Mouse (Mus musculus) limb, embryonic 12.5 days (tissue): ENCODE results near the gene Mybbp1a. TPM values are rescaled to one million over a fixed set of nuclear protein-coding genes. Genes with fewer than 3 reads are reported as not detected.

ENCODE experiments used
- ATAC-seq: fragments of 200-750 bp; cut with Nextera tagmentation; 2 replicates; pipeline ENCODE4 v1.8.0; 2017; ENCODE audit warnings: low read depth, moderate TSS enrichment; ENCODE audit not compliant: insufficient number of reproducible peaks, insufficient read depth, low FRiP score, low TSS enrichment
- H3K27ac ChIP-seq: fragments of 300-500 bp; sonication (generic); 2 replicates; pipeline ENCODE4 v1.5.1; 2016; ENCODE audit warnings: mild to moderate bottlenecking, moderate library complexity
- H3K27me3 ChIP-seq: fragments of 300-500 bp; sonication (generic); 2 replicates; pipeline ENCODE4 v1.6.1; 2016; ENCODE audit warnings: mild to moderate bottlenecking, moderate library complexity
- H3K36me3 ChIP-seq: fragments of 300-500 bp; sonication (generic); 2 replicates; pipeline ENCODE4 v1.6.1; 2016; ENCODE audit warnings: mild to moderate bottlenecking, moderate library complexity
- H3K4me1 ChIP-seq: fragments of 300-500 bp; sonication (generic); replicated peaks from 2 replicates; pipeline ENCODE4 v1.6.1; 2016
- H3K4me2 ChIP-seq: fragments of 300-500 bp; sonication (generic); 2 replicates; pipeline ENCODE4 v1.6.1; 2016; ENCODE audit warnings: mild to moderate bottlenecking, moderate library complexity
- H3K4me3 ChIP-seq: fragments of 300-500 bp; sonication (generic); replicated peaks from 2 replicates; pipeline ENCODE4 v1.5.1; 2016; ENCODE audit warnings: mild to moderate bottlenecking
- H3K9ac ChIP-seq: fragments of 300-500 bp; sonication (generic); replicated peaks from 2 replicates; pipeline ENCODE4 v1.6.1; 2016; ENCODE audit warnings: mild to moderate bottlenecking, moderate library complexity
- H3K9me3 ChIP-seq: fragments of 300-500 bp; sonication (generic); 2 replicates; pipeline ENCODE4 v1.6.1; 2016; ENCODE audit warnings: mild to moderate bottlenecking, moderate library complexity
- WGBS: fragments of 180-500 bp; shearing (Covaris S2); methylation state at CpG from one replicate; pipeline ENCODE4 v1.1.7; 2016; 5-methylcytosine and 5-hydroxymethylcytosine counted together
- polyA plus RNA-seq: library from polyadenylated mRNA; unstranded; fragments of >200 nt; fragmentation: Nextera tagmentation; extraction: Ambion mirVana; gene quantifications from 2 replicates; pipeline ENCODE4 v1.2.1, GENCODE M21; 2016

The Mybbp1a gene
- polyA plus RNA-seq, 1 experiment from 2014 or later = 176 TPM

DNA sequence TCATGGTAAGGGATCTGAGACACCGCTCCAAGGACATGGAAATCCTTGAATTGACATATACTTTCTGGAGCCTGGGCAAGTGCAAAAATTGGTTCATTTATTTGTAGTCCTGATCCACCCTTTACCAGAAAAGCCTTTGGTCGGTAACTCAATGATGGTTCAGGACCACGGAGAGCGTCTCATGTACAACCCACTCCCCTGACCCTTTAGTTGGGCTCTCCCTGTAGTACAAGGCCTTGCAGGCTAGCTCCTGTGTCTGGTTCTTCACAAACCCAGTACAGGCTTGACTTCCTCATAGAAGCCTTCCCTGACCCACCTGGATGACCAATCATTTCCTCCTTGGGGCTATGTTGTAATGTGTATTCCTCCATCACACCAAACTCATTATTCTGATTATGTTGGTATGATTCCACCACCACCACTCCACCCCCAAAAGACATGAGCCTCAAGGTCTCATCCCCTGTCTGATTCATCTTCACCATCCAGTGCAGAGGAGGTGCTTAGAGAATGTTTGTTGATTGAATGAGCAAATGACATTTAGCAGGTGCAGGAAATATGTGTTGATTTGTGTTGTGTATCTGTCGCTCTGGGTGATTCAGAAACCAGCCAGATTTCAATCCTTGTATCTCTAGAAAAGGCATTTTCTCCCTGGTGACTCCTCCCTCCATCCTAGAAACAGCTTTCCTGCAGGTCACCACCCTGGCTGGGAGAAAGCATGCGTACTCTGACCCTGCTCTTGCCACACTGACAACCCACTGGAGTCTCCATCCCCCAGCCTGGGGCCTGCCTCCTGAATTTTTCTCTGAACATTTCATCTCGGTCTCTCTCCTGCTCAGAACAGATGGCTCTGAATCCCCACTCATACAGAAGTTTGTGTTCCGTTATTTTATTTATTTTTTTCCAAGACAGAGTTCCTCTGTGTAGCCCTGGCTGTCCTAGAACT is 53.2 kb downstream of the Mybbp1a start:
- H3K27me3 ChIP-seq = peaks cover 32% of the 10 kb centered on the region
- 51% methylated on average over 8 of the region's 8 CpGs for WGBS
- H3K4me2 ChIP-seq = no peak overlapping the region
- no peak overlapping the region for H3K27ac ChIP-seq
- no peaks in the 10 kb centered on the region for H3K36me3 ChIP-seq
- H3K9ac ChIP-seq = no peak overlapping the region
- H3K4me3 ChIP-seq = no peak overlapping the region
- H3K4me1 ChIP-seq = peaks cover 6% of the 10 kb centered on the region
- no peaks in the 10 kb centered on the region for H3K9me3 ChIP-seq
- no peak for ATAC-seq

- H3K27me3 ChIP-seq = peaks cover 18% of the 10 kb centered on the region
- H3K4me2 ChIP-seq = no peak overlapping the region
- H3K36me3 ChIP-seq = no peaks in the 10 kb centered on the region
- H3K9ac ChIP-seq = no peak overlapping the region
- H3K4me3 ChIP-seq = no peak overlapping the region
- H3K9me3 ChIP-seq = no peaks in the 10 kb centered on the region
- no peak for ATAC-seq
- H3K27ac ChIP-seq = no peak overlapping the region
- H3K4me1 ChIP-seq = 0 out of 2 replicates have a peak, but pooled peaks cover 8% of the 10 kb centered on the region
- 39% methylated on average over 3 of the region's 3 CpGs for WGBS
These were observed 54.9 kb downstream of the Mybbp1a start for GRCm38 (mm10) chr11:72496066-72496465.

DNA sequence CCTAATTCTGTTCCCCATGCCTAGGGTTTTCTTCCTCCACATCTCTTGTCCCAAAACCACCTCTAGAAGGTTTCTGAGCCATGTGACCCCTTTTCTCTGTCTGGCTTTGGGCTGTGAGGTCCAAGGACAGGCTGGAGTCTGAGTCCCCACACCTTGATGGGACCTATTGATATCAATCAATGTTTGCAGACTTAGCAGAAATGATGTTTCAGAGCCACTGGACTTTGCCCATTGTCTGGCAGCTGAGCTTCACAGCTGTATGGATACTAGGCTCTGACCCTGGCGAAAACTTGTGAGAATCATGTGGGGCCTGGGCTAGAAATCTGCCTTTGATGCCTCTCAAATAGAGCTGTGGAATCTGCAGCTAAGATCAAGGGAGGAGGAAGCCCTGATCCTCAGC is 55.6 kb downstream of the Mybbp1a start:
- Histone ChIP-seq H3K4me3 (no peak overlapping the region), H3K27me3 (peaks cover 14% of the 10 kb centered on the region), H3K4me1 (peaks cover 15% of the 10 kb centered on the region), H3K9me3 (no peaks in the 10 kb centered on the region), H3K27ac (no peak overlapping the region), H3K36me3 (no peaks in the 10 kb centered on the region), H3K9ac (no peak overlapping the region), H3K4me2 (no peak overlapping the region)
- ATAC-seq = no peak
- 41% methylated on average over 1 of the region's 1 CpGs for WGBS

GRCm38 (mm10) chr11:72497367-72497766 is 56.2 kb downstream of the Mybbp1a start:
- Histone ChIP-seq H3K9ac (no peak overlapping the region), H3K4me2 (no peak overlapping the region), H3K9me3 (no peaks in the 10 kb centered on the region), H3K4me1 (peaks cover 21% of the 10 kb centered on the region), H3K36me3 (no peaks in the 10 kb centered on the region), H3K27ac (no peak overlapping the region), H3K27me3 (peaks cover 16% of the 10 kb centered on the region), H3K4me3 (no peak overlapping the region)
- 19% methylated on average over 4 of the region's 4 CpGs for WGBS
- no peak for ATAC-seq

DNA sequence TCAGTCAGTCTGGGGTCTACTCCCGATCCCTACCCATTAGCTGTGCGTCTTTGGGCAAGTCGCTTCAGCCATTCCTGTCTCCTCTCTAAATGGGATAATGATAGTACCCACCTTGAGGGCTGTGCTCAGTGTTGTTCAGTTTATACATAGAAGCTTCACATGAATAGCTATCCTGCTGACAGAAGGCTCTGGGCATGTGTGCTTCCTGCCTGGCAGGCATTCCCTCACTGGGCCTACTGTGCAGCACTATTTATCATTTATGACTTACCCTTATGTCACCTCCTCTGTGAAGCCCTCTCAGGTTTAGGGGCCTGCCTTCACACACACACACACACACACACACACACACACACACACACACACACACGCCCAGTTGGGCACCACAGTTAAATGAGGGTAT is 59.0 kb downstream of the Mybbp1a start:
- 85% methylated on average over 4 of the region's 4 CpGs for WGBS
- ATAC-seq = no peak
- peaks cover 36% of the 10 kb centered on the region for H3K4me1 ChIP-seq
- no peaks in the 10 kb centered on the region for H3K9me3 ChIP-seq
- H3K4me3 ChIP-seq = no peak overlapping the region
- H3K27me3 ChIP-seq = peaks cover 21% of the 10 kb centered on the region
- H3K9ac ChIP-seq = no peak overlapping the region
- no peak overlapping the region for H3K27ac ChIP-seq
- H3K4me2 ChIP-seq = no peak overlapping the region
- H3K36me3 ChIP-seq = no peaks in the 10 kb centered on the region

Other genes starting within 250 kb of the Mybbp1a start
- gene Gm43951, start 234.5 kb upstream of the Mybbp1a start, polyA plus RNA-seq = 0.81 and 1.1 TPM in 2 replicates
- 17.1 and 21.5 TPM in 2 replicates for gene 4933427D14Rik, start 233.9 kb upstream of the Mybbp1a start, polyA plus RNA-seq
- 200 and 201 TPM in 2 replicates for gene Txndc17, start 233.8 kb upstream of the Mybbp1a start, polyA plus RNA-seq
- 48.2 and 48.8 TPM in 2 replicates for gene Med31, start 225.8 kb upstream of the Mybbp1a start, polyA plus RNA-seq
- gene Slc13a5, start 174.1 kb upstream of the Mybbp1a start, polyA plus RNA-seq = 0.27 TPM in 1 of 2 replicates, not detected in the other
- 1.6 and 1.9 TPM in 2 replicates for gene Xaf1, start 139.7 kb upstream of the Mybbp1a start, polyA plus RNA-seq
- gene Fbxo39, start 126.9 kb upstream of the Mybbp1a start, polyA plus RNA-seq = not detected in 2 replicates
- gene Tekt1, start 78.9 kb upstream of the Mybbp1a start, polyA plus RNA-seq = 4.7 and 6.0 TPM in 2 replicates
- gene Smtnl2, start 29.6 kb upstream of the Mybbp1a start, polyA plus RNA-seq = 25.7 and 29.0 TPM in 2 replicates
- gene Ggt6, start 5.8 kb upstream of the Mybbp1a start, polyA plus RNA-seq = 0.15 and 0.36 TPM in 2 replicates
- gene Spns2, start 48.5 kb downstream of the Mybbp1a start, polyA plus RNA-seq = 2.1 and 2.2 TPM in 2 replicates
- gene Spns3, start 109.2 kb downstream of the Mybbp1a start, polyA plus RNA-seq = not detected in 2 replicates
- 83.3 and 92.9 TPM in 2 replicates for gene Ube2g1, start 165.9 kb downstream of the Mybbp1a start, polyA plus RNA-seq
- 28.6 and 30.7 TPM in 2 replicates for gene Ankfy1, start 248.7 kb downstream of the Mybbp1a start, polyA plus RNA-seq